Mouse (Mus musculus): ENCODE data around the gene Gm826.
A peak's percentile ranks its signal among the peaks of the same experiment; 100 is the strongest.

The Gm826 gene

DNA sequence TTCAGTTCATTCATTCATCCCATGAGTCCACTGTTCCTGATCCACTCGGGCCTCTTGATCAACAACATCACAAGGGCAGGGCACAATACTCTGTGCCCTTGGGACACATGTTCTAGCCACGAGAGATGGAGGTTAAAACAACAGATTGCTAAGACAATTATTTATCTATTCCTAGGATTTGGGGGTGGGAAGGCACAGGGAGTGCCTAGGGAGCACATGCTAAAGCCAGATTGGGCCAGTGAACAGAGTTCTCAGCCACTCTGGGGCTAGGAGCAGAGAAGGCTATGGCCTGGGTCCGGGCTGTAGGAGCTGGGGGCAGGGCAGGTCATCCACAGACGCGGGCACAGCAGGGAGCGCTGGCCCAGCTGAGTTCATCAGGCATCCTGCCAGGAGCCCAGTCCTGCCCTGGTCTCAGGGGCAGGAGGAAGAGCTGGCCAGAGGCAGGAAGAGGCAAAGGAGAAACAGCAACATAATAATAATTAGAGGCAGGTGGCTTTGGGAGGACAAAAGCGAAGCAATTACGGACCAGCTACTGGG is 17.1 kb upstream of the Gm826 start:
- no peak for DNase-seq

DNA sequence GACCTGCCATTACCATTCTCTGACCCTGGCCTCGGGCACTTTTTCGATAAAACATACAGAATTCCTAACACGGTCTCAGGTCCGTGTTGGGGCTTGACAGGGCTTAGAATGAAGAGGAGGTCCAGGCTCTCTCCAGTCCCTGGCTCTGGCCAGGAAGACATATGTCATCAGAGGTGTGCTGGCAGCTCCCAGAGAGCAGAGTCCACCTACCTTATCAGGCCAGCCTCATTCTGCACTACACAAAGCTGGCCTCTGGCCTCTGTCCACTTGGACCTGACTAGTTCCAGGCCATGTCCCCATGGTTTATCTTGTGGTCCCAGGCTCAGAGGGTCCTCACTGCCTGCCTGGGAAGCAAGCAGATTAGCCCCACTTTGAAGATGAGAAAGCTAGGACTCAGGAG is 15.6 kb upstream of the Gm826 start:
- DNase-seq, result no peak

DNA sequence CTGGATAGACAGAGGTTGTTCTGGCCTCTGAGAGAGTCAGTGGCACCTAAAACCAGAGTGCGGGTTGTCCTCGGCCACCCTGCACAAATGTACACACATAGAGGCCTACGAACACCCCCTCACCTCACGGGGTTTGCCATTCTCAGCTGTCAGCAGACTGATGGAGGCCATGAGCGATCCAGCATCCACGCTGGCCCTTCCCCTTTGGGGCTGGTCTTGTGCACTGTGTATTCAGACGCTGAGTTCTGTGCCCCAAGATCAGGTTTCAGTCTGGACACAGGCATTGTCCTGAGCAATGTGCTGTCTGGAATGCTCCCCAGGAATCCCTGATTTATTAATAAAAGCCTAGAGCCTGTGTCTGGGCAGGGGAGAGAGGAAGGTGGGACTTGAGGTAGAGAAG is 14.8 kb upstream of the Gm826 start:
- no peak for DNase-seq

GRCm38 (mm10) chr2:160348072-160348604 is 14.2 kb upstream of the Gm826 start:
- no peak for DNase-seq

- DNase-seq, result no peak
Observed at GRCm38 (mm10) chr2:160345644-160346043, 11.7 kb upstream of the Gm826 start.

DNA sequence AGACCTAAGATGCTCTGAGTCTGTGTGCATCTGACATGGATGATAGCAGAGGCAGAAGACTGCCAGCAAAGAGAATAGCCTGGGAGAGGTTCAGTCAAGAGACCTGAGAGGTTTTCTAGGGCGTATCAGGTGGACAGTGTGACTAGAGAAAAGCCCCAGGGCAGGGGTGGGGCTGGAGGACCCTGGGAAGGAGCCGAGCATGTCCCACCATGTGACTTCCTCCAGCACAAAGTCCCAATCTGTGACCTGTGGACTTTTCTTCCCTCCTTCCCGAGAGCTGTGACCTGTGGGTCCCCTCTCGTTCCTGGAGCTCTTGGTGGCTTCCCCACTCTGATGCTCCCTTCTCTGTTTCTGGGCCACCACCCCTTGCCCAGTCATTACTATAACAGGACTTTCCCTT is 6.2 kb upstream of the Gm826 start:
- DNase-seq, result no peak

DNA sequence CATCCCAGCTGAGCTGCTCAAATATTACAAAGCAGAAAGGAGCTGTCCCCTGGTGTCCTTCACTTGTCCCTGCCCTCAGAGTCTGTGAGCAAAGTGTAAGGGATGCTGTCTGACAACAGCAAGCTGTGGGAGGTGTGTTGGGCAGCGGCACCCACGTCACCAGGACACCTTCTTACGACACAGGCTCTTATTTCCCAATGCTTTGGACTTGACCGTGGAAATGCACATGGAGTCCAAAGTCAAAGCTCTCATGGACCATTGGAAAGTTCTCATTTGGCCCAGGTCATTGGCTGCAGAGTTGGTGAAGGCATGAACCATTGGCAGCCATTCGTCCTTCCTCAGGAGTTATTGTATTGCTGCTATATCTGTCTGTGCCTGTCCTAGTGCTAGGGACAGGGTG is 5.6 kb upstream of the Gm826 start:
- no peak for DNase-seq

- DNase-seq, result no peak
Observed at GRCm38 (mm10) chr2:160336053-160336452, 2.1 kb upstream of the Gm826 start.

DNA sequence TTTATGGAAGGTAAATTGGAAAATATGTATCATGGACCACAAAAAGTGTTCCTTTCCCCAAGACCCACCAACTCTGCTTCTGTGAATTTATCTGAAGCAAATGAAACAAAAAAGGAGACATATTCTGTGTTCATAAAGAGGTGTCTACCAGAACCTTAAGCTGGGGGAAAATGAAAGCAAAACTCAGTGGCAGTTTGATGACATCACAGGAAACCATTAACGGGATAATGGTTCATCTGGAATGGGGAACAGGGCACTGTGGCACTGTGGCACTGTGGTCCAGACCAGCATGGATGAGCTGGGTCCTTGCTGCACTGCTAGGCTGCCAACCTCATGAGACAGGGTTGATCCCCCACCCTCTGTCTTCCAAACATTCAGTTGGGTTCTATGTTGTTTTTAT is 1.1 kb upstream of the Gm826 start:
- no peak for DNase-seq

DNA sequence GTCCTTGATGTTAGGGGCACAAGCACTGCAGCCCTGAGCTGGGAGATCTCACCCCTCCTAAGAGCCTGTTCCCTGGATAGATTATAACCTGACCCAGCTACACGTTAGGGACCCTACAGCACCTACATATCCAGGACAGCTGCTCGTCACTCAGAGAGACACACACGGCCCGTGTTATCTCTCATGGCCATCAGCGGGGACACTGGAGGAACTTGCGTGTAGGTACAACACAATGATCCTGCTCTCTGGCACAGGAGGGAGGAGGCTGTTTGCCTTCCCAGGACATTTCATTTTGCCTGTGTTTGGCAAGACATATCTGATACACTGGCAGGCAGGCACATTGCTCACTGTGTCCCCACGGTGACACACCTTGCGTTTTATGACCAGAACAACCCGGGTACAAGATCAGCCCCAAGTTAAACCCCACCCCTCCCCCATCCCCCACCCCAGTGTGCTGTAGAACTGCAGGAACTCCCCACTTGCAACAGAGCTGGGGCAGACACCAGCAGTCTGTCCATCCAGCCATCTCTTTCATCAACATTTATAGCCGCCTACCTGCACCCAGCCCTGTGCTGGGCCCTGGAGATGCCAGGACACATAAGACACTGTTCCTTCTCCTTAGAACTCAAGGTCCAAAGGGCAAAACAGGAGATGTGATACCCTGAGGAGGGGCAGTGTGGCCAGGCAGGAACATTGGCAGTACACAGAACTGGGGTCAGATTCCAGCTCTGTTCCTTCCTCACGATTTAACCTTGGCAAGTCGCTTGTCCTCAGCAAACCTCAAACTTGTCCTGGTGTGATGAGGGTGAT is 1.2 kb downstream of the Gm826 start:
- no peak for DNase-seq

GRCm38 (mm10) chr2:160328886-160329285 is 5.1 kb downstream of the Gm826 start:
- DNase-seq, result no peak

DNA sequence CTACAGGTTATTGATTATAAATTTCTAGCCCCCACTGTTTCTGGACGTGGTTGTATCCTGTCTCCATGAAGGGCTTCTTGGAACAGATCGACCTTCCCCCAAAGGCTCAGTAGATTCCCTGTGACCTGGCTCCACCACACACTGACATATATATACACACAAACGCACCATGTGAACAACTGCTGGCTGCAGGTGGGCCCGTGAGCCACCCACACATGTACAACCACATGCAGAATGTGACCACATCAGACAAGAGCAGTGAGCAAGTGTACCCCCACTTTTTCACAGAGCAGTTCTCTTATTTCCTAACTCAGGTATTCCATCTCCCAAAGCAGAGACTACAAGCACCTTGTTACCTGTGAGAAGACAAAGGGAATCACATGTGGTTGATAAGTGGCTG is 6.2 kb downstream of the Gm826 start:
- DNase-seq, result no peak

DNA sequence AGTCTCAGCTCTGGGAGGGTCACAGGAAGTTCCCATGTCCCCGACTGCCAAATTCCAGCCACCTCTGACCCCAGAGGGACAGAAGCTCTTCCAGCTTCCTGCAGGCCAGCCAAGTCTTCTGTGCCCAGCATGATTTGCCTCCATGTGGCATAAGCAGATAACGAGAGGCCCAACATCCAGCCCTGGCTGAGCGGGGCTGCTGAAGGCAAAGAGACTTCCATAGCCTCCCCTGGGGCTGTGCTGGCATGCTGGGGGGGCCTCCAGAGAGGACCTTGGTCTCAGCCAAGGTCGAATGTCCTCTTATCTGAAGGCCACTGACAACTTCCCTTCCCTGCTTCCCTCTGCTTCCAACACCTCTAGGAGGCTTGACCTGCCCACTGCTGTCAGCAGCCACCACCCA is 6.8 kb downstream of the Gm826 start:
- no peak for DNase-seq

DNA sequence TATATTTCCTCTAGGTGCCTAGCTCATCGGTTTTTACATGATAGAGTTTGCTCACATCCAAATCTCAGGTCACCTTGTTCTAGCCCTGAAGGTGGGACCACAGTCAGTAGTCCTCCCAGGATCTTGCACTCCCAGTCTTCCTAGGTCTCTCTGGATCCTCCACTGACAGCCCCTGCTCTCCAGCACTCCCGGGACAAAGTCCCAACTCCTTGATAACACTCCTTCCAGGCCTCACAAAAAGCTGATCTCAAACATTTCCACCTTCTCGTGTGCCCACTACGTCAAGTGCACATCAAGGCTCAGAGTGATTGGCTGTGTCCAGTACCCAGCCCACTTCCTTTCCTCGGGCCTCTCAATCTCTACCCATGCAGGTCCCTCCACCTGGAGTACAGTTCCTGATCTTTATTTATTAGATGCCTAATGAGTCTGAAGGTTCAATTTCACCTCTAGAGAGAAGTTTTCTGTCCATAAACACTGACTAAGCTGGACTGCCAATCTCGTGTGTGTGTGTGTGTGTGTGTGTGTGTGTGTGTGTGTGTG is 8.8 kb downstream of the Gm826 start:
- no peak for DNase-seq

DNA sequence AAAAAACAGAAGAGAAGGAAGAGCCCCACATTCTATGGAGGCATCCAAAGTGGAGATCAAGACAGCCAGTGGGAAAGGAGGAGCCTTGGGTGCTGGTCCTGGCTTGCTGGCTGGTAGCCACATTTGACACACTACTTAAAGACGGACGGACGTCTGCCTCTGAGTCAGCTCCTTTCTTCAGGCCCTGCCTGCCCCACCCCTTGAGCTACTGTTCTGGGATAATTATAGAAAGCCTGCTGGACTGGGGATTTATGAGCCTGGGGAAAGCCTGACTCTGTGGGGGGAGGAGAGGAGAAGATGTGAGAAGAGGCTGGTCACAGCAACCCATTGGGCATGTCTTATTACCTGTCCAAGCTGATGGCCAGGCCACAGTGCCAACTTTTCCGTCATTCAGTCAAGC is 12.1 kb downstream of the Gm826 start:
- DNase-seq, result no peak

GRCm38 (mm10) chr2:160318255-160318654 is 15.7 kb downstream of the Gm826 start:
- DNase-seq, result no peak

DNA sequence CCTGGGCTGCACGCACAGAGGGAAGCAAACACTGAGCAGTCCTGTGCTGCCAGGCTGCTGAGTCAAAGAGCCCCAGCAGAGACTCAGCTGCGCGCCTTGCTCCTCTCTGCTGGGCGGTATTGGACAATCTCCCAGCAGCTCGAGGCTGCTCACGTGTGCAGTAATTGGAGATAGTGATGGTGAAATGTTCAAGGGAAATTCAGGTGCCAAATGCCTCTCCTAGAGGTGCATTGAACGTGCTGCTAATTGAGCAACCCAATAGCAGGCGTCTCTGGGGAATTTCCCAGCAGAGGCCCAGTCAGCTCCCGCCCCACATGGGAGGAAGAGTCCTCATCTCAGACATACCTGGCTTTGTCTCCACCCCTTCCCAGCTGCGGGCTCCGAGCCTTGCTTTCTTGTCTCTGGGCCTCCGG is 20.4 kb downstream of the Gm826 start:
- DNase-seq, result no peak

DNA sequence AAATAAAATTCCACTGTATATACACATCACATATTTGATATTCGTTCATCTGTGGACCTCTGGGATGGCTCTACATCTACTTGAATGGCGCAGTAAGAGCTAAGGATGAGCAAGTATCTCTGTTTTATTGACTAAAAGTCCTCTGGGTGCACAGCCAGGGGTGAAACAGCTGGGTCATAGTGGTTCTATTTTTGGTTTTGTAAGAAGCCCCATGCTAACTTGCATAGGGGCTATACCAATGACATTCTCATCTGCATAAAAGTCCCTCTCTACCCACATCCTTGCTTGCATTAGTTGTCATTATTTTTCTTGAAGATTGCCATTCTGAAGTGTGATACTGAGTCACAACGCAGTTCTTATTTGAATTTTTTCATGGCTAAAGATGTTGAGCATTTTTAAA is 28.9 kb downstream of the Gm826 start:
- no peak for DNase-seq

- no peak for DNase-seq
Observed at GRCm38 (mm10) chr2:160303992-160304391, 30.0 kb downstream of the Gm826 start.

- DNase-seq, result no peak
Observed at GRCm38 (mm10) chr2:160302013-160302412, 31.9 kb downstream of the Gm826 start.

DNA sequence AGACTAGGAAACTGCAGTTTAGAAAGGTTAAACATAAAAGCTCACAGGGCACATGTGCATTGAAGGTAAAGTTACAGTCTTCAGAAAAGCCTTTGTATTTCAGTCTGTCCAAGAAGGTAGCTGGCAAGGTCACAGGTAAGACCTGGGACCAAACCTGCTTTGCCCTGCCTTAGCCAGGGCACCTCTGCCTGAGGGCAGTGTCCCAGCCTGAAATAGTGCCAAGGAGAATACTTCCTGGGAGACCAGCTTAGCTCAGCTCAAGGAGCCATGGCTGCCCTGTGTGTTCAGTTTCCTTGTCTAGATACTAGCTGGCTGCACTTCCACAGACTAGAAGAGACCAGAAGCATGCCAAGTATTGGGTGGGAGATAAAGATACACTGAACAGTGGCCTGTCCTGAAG is 35.4 kb downstream of the Gm826 start:
- DNase-seq, result no peak

DNA sequence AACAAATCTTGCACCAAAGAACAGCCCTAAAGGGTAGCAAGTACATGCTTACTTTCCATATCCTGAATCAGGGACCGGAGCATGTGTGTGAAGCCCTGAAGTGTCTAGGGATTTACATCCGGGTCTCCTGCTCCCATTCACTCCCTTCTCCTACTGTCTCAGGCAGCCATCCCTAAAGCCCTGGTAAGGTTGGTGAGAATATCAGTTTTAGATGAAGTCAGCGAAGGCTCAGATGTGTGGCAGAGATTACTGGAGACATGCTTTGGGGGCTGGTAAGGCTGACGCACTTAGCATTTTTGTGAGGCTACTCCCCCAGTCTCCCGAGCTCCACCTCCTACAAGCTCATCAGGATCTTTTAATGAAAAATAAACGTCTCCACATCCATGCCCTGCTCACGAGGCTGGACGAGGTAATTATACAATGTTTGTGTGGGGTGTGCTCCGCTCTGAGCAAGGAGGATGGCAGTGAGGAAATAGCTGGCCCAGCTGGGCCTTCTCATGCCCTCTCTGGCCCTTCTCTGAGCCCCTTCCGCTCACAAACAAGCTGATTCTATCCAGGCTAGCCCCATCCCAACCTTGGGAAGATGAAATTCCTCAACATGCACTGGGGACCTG is 45.3 kb downstream of the Gm826 start:
- DNase-seq, result no peak

- DNase-seq, result peak; percentile 78
Observed at GRCm38 (mm10) chr2:160275959-160276657, 57.9 kb downstream of the Gm826 start.

All from layer of hippocampus, adult 9-11 months (tissue).